Mouse (Mus musculus) B cell, adult 2 months (primary cell): Measurements from ENCODE around the gene Atp4a.

Experiments used
- DNase-seq, 2 experiments: peaks; one replicate each; pipeline ENCODE4 v3.0.0; 2022

Gene Atp4a

DNA sequence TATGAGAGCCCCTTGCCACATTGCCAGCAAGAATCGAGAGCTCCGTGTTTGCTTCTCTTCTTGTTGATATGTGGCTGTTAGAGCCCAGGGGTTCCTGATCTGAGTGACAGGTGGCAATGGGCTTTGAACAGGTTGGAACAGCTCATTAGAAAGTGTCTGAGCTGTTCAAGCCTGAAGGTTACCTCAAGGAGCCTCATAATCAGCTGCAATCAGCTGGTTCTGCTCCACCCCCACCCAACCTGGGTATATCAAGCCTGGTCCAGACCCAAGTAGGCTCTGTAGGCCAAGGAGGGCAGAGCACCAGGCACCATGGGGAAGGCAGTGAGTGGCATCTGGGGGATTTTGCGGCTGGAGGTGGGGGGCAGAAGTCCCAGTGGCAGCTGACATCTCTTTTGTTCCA is at the start of gene Atp4a:
TSS of gene Atp4a (plus strand) at position 268 of the 400 bp plus-strand sequence.
- DNase-seq, result no peak

DNA sequence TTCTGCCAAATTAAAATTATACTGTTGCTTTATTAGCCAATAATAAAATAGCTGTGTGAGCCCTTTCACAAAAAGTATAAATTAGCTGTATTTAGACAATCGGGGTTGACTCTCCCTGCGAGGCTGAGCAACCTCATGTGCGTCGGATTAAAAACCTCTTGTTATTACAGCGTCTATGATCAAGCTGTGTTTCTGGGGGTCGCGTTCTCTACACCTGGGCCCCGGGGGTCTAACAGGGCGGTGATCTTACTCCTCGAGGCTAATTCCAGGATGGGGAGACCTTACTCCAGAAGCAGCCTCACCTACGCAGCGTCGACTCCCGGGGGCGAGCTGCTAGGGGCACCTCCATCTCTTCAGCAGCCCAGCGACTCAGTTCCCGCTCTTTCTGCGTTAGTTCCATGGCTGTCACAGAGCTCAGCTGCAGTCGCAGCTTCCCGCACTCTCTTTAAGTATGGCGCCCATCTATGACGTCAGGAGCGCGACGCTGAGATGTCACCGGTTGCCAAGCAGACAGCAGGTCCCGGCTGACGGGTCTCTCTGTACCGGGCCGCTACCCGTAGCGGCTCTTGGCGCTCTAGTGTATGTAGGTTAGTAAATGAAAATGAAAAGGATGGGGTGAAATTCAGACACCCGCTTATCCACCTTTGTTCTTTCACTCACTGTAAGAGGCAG is 47.3 kb upstream of the Atp4a start, which contains the start of gene Haus5:
TSS of gene Haus5 (minus strand) at position 466 of the 672 bp plus-strand sequence.
- peak; percentile 96 to 97 for DNase-seq

DNA sequence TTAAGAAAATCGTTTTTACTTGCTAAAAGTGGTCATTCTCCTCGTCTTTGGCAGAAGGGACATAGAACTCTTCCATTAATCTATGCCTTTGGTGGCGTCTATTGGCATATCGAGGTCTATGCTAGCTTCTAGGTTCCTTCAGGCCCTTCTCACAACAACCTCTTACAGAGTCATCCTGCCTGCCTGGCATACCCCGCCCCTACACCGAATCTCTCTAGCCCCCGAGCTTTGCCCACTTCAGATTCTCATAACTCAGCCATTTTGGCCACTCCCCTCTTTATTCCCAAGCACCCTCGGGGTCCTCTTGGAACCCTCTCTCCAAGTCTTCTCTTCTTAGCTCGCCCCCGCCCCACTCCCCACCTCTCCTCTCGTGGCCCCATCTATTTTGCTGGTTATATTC is 46.7 kb upstream of the Atp4a start:
- DNase-seq, result peak; percentile 24 to 29

DNA sequence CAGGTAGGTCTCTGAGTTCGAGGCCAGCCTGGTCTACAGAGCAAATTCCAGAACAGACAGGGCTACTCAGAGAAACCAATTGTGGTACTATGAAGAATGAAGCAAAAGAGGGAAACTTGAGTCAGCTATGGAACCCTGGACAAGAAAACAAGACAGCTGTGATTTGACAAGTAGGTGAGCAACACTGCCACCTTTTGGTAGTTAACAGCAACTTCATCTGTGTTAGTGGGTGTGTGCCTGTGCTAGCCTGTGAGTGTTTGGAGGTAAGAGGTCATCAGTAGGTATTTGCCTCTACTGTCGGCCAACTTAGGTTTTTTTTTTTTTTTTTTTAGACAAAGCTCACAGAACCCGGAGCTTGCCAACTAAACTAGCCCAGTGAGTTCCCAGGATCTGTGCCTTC is 42.8 kb upstream of the Atp4a start:
- peak; percentile 24 to 34 for DNase-seq

DNA sequence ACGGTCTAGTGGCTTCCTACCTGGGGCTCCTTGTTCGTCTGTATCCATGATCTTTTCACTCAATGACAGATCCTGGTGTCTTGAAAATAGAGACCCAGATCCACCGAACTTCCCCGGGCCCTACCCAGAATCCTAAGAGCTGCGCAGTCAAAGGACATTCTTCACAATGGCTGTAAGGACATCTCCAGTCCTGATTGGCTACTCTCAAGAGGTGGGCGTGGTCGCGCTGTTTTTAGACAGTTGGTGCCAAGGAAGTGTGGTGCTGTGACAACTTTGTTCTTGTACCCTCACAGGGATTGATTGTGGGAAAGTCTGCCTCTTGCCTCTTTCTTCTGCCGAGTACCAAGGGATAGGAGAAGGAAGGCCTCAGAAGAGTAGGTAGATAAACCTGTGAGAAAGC is 40.5 kb upstream of the Atp4a start, which contains the start of gene Pmis2:
TSS of gene Pmis2 (minus strand) at position 126 of the 400 bp plus-strand sequence.
- no peak for DNase-seq

DNA sequence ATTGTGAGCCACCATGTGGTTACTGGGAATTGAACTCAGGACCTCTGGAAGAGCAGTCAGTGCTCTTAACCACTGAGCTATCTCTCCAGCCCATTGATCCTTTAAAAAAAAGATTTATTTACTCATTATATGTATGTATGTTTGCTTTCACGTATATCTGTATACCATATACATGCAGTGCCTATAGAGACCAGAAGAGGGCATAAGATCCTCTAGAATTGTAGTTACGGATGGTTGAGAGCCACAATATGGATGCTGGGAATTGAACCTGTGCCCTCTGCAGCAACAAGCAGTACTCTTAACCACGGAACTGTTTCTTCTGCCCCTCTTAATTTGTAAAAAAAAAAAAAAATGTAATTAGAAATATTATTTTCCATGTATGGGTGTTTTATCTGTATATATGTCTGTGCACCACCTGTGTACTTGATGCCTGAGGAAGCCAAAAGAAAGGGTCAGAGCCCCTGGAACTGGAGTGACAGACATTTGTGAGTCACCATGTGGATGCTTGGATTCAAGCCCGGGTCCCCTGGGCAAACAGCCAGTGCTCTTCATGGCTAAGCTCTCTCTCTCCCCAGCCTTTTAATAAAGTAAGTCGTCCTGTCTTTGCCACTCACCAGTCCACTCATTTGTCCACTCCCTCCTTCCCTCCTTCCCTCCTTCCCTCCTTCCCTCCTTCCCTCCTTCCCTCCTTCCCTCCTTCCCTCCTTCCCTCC is 33.6 kb upstream of the Atp4a start:
- no peak for DNase-seq

DNA sequence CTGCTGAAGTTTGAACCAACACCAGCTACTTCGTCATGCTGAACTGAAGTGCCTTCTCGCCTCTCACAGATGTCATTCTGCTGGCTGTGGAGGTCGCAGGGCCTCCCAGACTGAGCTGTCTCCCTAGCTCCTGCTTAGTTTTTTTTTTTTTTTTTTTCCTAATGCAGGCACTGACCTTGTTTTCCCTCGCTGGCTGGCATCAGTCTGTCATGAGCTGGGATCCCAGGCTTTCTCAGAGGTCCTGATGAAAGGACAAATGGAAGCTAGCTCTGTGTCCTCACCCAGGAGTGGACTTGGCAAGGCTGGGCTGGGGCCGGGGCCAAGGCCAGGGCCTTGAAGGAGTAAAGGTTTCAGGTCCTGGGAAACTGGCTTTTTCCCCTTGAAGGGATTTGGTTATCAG is 30.1 kb upstream of the Atp4a start:
- no peak for DNase-seq

DNA sequence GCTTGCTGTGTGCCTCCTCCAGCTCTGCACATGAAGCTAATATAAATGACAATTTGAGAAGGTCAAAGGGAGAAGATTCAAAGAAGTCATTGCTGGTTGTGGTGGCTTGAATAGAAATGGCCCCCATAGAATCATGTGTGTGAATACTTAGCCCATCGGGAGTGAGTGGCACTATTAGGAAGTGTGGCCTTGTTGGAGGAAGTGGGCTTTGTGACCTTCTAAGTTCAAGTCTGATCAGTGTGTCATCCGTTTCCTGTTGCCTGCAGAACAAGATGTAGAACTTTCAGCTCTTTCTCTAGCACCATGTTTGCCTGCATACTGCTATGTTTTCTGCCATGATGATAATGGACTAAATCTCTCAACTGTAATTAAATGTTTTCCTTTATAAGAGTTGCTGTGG is 28.6 kb upstream of the Atp4a start:
- DNase-seq, result no peak

DNA sequence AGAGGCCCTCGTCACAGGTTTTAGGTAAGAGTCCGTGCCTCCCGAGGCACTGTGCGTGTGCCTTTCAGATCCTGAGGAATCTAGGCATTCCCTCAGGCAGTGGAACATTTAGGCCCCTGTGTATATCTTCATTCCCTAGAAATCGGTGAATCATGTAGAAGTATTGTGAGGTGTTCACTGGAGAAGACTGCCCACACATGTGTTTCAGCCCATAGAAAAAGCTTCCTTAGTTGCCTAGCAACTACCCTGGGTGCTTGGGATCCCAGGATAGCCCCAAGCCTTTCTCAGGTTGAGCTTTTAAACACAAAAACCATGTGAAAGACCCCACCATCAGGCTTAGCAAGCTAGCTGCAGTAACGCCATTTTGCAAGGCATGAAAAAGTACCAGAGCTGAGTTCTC is 23.7 kb upstream of the Atp4a start:
- DNase-seq, result no peak

DNA sequence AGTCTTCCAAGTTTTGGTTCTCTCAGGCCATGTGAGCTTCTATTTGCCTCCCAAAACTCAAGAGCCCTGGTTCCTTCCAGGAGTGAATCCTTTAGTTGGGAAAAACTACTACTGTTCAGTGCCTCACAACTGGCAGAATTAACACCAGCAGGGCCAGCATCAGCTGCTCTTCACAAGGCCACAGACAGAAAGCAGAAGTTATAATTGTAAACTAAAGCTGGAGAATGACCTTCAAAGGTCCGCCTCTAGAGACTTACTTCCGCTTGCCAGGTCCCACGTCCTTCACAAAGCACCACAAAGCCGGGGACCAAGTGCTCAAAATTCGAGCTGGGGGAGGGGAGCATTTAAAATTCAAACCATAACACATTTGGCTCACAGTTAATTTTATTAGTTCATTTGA is 13.9 kb upstream of the Atp4a start:
- peak; percentile 53 to 56 for DNase-seq

DNA sequence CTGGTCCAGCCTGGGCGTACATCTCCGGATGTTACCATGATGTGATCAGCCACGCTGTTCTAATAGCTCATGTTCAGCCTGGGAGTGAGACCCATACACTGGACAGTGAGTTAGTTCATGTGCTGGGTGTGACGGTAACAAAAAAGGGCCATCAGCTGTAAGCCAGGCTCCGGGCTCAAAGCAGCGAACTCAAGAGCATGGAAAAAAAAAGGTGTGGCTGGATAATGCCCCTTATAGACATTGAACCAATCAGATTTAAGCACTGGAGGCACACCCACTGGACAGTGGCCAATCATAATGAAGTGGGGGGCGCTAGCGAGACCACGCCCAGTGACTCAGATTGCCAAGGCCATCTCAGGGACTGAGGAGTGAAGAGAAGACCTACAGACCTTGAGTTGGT is 13.4 kb upstream of the Atp4a start, which contains the start of gene 2200002J24Rik:
TSS of gene 2200002J24Rik (plus strand) at position 338 of the 400 bp plus-strand sequence.
- DNase-seq, result peak in 1 of 2 experiments; percentile 5

DNA sequence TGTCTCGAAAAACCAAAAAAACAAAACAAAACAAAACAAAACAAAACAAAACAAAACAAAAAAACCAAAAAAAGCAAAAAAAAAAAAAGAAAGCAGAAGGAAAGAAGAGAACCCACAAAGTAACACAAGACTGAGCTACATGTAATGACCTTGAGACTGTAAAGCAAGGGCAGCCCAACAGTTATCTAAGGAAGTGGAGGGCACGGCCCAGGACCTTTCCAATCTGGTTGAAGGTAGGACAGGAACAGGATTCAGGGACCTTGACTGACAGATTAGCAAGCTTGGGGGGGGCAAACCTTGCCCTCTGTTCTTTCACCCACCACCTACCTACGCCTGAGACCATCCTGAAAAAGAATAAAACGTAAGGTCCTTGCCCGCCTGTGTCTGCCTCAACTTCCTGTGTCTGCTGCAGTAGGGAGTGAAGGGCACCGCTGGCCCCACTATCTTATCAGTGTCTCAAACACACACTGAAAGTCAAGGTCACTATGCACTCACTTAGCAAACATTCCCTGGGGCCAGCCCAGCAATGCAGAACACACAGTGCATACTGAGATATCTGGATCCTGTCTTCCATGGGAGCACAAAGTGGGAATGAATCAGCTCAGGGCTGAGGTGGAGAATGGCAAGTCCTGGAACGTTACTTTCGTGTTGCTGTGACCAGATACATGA is 5.7 kb upstream of the Atp4a start:
- DNase-seq, result no peak

DNA sequence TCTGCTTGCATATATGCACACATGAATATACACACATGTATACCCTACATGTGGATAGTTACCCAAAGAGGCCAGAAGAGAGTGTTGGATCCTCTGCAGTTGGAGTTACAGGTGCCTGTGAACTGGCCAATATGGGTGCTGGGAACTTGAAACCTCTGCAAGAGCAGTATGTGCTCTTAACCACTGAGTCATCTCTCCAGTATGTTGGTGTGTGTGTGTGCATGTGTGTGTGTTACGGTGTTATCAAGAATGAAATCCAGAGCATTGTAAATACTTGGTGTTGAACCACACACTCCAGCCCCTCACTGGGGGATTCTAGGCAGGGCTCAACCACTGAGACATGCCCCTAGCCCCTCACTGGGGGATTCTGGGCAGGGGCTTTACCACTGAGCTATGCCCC is 4.6 kb upstream of the Atp4a start:
- no peak for DNase-seq

DNA sequence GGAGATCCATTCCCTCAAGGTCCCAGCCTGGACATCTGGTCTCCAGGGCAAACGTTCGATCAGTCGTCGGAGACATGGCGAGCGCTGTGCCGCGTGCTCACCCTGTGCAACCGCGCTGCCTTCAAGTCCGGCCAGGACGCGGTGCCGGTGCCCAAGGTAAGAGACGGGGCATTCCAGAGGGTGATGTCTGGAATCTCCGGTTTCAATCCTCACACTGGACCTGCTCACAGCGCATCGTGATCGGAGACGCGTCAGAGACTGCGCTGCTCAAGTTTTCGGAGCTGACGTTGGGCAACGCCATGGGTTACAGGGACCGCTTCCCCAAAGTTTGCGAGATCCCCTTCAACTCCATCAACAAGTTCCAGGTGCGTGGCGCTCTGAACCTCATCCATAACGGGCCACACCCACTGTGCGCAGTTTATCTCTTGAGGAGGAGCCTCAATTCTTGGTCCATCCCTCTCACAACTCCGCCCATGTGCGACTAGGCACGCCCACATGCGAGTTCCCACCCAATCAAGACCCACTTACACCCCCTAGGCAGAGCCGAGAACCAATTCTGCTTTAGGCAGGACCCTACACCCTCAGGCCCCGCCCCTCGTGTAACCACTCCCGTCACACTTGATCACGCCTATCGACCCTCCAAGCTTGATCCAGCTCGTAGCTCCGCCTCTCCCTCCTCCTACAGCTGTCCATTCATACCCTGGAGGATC is 5.2 kb downstream of the Atp4a start:
- peak; percentile 88 to 89 for DNase-seq

DNA sequence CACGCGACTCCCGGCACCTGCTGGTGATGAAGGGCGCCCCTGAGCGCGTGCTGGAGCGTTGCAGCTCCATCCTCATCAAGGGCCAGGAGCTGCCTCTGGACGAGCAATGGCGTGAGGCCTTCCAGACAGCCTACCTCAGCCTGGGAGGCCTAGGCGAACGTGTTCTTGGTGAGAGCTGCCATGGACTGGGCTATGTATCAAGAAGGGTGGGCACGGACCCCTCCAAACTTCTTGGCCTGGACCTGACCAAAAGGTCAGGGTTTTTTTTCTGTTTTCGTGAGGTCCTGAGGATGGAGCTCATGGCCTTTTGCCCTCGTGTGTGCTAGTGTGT is 5.7 kb downstream of the Atp4a start:
- DNase-seq, result no peak

DNA sequence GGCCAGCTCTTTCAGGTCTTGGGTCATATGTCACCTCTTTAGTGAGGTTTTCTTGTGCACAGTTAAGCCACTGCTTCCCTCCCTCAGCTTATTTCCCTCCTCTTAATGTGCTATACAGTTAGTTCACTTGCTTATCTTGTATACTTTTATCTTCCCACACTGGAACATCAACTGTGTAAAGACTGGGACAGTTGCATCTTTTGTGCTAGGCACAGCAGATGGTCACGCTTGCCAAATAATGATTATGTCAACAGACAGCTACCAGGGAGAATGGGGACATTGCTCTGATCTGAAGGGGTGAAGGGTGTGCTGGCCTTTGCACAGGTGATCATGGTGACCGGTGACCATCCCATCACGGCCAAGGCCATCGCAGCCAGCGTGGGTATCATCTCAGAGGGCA is 7.7 kb downstream of the Atp4a start:
- no peak for DNase-seq

DNA sequence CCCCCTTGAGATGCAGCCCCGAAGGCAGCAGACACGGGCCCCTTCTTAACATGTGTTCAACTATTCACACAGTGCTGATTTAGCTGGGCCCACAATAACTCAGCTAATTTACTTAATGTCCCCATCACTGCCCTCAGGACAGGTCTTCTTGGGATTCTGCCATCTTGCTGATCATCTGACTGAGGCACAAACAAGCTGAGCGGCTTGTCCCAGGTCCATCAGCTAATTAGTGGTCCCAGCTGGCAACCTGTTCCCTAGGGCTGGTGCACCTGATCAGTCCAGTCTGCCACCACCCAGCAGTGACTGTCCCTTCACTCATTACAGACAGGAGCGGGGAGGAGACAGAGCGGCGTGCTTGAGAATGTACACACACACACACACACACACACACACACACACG is 9.3 kb downstream of the Atp4a start:
- DNase-seq, result no peak

DNA sequence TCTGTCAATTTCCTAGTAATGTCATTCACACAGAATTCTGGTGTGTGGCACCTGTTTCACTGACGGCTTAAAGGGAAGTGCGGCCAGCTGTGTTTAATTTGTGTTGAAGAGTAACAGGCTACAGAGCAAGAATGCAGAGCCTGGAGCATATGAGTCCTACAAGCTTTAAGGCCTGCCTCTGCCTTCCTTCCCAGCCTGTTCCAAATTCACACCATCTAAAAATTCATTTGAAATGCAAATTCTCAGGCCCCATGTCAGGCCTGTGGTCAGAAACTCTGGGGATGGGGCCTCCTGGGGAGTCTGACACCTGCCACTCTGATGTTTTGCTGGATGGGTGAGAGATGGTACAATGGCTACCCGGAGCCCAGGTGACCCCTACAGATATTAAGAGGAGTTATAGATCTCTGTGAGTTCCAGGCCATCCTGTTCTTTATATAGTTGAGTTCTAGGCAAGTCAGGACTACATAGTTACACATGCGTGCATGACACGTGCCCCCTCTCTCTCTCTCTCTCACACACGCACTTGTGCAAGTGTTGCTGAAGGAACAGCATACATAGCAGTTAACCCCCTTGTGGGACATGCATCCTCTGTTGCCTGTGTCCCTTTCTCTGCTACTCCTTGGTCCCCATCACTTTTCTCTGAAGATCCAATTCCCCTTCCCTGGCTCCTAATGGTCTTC is 11.4 kb downstream of the Atp4a start:
- no peak for DNase-seq

DNA sequence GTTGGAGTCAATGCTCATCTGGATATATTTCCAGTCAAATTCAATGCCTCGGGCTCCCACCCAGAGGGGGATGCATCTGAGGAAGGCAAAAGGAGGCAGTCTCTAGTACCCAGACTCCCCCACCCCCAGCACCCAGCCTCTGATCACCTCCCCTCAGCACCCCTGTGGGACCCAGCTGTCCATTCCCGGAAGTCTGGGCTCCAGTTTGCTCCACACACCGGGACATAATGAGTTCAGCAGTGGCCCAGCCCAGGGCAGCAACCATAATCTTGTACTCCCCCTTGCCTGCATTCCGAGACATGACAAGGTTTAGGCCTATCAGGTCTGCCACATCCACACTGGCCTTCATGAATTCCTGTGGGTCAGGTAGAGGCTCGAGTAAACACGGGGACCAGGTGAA is 16.2 kb downstream of the Atp4a start:
- DNase-seq, result no peak

DNA sequence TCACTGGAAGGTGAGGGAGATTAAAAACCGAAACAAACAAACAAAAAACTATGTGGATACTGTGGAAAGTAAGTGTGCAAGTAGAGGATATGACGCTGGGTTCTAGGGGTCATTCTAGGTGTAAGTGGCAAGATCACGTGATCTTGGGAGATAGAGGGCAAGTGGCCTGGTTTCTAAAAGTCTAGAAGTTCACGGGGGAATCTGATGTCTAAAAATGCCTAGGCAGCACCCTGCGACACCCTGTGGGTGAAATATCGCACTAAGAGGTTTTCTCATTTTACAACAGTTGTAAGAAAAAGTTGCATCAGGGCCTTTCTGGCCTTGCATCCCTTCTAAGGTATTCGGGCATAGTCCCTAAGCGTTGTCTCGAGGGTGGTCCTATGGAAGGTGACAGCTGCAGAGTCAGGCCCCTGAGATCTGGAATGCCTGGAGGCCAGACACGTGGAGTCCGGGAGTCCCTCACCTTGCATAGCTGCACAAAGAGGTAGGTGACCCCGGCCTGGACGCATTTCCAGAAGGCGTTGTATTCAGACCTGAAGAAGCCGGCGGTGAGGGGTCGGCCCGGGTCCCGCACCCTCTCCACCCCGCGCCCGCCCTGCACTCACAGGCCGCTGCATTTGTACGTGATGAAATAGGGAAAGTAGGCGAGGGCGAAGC is 16.9 kb downstream of the Atp4a start:
- no peak for DNase-seq

DNA sequence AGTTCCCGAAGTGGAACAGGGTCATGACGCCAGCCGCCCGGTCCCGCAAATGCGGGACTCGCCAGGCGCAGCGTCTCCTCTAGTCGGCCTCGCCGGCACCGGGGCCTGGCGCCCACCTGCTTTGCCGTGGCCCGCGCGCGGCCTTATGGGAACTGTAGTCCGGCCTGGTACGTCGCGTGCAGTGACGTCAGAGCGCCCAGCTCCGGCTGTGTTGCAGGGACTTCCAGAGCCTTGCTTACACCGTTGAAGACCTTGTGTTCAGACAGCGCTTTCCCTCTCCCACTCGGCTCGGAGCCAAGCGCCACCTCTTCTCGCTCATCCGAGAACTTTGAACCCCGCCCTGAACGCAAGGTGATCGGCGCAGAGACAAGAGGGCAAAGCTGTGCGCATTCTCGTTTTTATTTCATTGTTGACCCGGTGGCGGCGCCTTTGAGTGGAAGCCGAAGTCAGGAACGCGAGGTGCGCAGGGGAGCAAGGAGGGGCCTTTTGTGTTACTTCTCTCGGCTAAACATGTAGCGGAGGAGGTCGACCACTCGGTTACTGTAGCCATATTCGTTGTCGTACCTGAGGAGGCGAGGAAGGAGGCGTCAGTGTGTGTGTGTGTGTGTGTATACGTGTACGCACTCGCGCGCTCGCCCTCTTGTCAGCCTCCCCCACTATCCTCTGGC is 17.5 kb downstream of the Atp4a start, which contains the start of gene Tmem147:
TSS of gene Tmem147 (minus strand) at position 145 of the 668 bp plus-strand sequence.
- peak; percentile 95 to 96 for DNase-seq
